Mouse (Mus musculus) layer of hippocampus, adult 8-10 months (tissue): ENCODE measurements around the gene BC004004. TPM values are rescaled to one million over a fixed set of nuclear protein-coding genes. Genes with fewer than 3 reads are reported as not detected.
A peak's percentile ranks its signal among the peaks of the same experiment; 100 is the strongest.
"Not testable (repeated sequence)": the region's sequence is repeated elsewhere in the genome, so short reads cannot be mapped to it uniquely, and the experiment has no call there.

Source experiments
- DNase-seq, 2 experiments: peaks; one replicate each; pipeline ENCODE4 v3.0.0; 2022; ENCODE audit warnings: low spot score in 2 of 2
- total RNA-seq, 4 experiments: library from RNA; stranded (reverse); gene quantifications; 2 replicates each; pipeline ENCODE4 v1.2.4; 2022

The BC004004 gene
- total RNA-seq, 4 experiments from 2014 or later, result 85.3 to 108 (median 90.5) TPM

GRCm38 (mm10) chr17:29346496-29347125 is 78.0 kb downstream of the BC004004 start:
- peak; percentile 60 to 70 for DNase-seq

- no peak for DNase-seq
Measured at GRCm38 (mm10) chr17:29347126-29347644, 78.6 kb downstream of the BC004004 start.

GRCm38 (mm10) chr17:29347645-29348256 is 79.2 kb downstream of the BC004004 start, which contains the start of gene Mtch1:
Mtch1 (minus strand) TSS chr17:29347934.
- peak; percentile 93 to 95 for DNase-seq

GRCm38 (mm10) chr17:29348996-29349395 is 80.4 kb downstream of the BC004004 start:
- no peak for DNase-seq

- DNase-seq, result not testable (repeated sequence)
Measured at GRCm38 (mm10) chr17:29351056-29351455, 82.5 kb downstream of the BC004004 start.

- DNase-seq, result no peak
Measured at GRCm38 (mm10) chr17:29355461-29355840, 86.9 kb downstream of the BC004004 start.

GRCm38 (mm10) chr17:29355841-29356478 is 87.4 kb downstream of the BC004004 start:
- no peak for DNase-seq

- DNase-seq, result peak in 1 of 2 experiments; percentile 55
Measured at GRCm38 (mm10) chr17:29356479-29356856, 87.9 kb downstream of the BC004004 start.

GRCm38 (mm10) chr17:29356882-29357281 is 88.3 kb downstream of the BC004004 start:
- DNase-seq, result no peak

GRCm38 (mm10) chr17:29358928-29359327 is 90.3 kb downstream of the BC004004 start:
- no peak for DNase-seq

- no peak for DNase-seq
Measured at GRCm38 (mm10) chr17:29360761-29361221, 92.2 kb downstream of the BC004004 start, which contains the start of gene Fgd2. Fgd2 (plus strand) TSS chr17:29360914.

- no peak for DNase-seq
Measured at GRCm38 (mm10) chr17:29361982-29362691, 93.5 kb downstream of the BC004004 start.

- DNase-seq, result no peak
Measured at GRCm38 (mm10) chr17:29363109-29363508, 94.5 kb downstream of the BC004004 start.

Other genes starting within 250 kb of the BC004004 start
- 100 to 1,000 TPM; 117 to 141 (median 132) TPM for gene Srsf3, start 236.2 kb upstream of the BC004004 start, total RNA-seq
- 10 to 100 TPM in 1 of 4 experiments, 1 to 10 TPM in 3; 7.0 to 12.5 (median 8.8) TPM for gene Cdkn1a, start 177.8 kb upstream of the BC004004 start, total RNA-seq
- gene Rab44, start 154.6 kb upstream of the BC004004 start, total RNA-seq, result under 1 TPM in 2 of 4 experiments, not detected in 2; 0.16 to 0.30 TPM
- 10 to 100 TPM; 26.5 to 35.8 (median 29.7) TPM for gene Cpne5, start 30.6 kb upstream of the BC004004 start, total RNA-seq
- 10 to 100 TPM; 16.1 to 18.5 (median 16.4) TPM for gene Ppil1, start 4.6 kb upstream of the BC004004 start, total RNA-seq
- gene Pi16, start 48.9 kb downstream of the BC004004 start, total RNA-seq, result 1 to 10 TPM in 2 of 4 experiments, under 1 TPM in 2; 0.83 to 1.3 (median 1.1) TPM
- 100 to 1,000 TPM; 562 to 622 (median 577) TPM for gene Mtch1, start 79.1 kb downstream of the BC004004 start, total RNA-seq
- 10 to 100 TPM in 2 of 4 experiments, 1 to 10 TPM in 2; 5.5 to 13.8 (median 10.3) TPM for gene Fgd2, start 92.1 kb downstream of the BC004004 start, total RNA-seq
- gene Pim1, start 222.0 kb downstream of the BC004004 start, total RNA-seq, result 1 to 10 TPM; 2.6 to 3.8 (median 3.4) TPM